Mouse (Mus musculus): ENCODE data around the gene Mest. TPM values are rescaled to one million over a fixed set of nuclear protein-coding genes. Genes with fewer than 3 reads are reported as not detected.

Mest gene
- total RNA-seq, 2 experiments from 2014 or later = 54.1 to 68.9 TPM

- no peak for DNase-seq
These were observed 15.2 kb downstream of the Mest start for GRCm38 (mm10) chr6:30738464-30739006.

- peak; percentile 34 to 56 for DNase-seq
These were observed 15.9 kb downstream of the Mest start for GRCm38 (mm10) chr6:30739177-30739747.

- DNase-seq = no peak
These were observed 21.5 kb downstream of the Mest start for GRCm38 (mm10) chr6:30744846-30745245.

DNA sequence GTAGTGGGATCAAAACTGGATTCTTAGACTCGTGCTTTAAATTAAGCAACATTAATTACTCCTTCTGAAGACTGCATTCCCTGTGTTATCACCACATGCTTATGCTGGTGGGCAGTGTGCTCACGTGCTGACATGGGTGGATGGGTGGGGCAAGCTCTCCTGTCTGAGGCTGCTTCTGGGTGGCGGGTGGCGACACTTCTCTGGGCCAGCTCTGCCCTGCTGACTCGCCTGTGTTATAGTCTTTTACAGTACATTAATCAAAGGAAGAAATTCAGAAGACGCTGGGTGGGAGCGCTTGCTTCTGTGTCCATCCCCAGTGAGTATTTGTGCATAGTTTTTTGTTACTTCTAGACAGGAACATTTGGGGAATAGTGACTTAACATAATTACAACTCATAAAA lies 22.2 kb downstream of the Mest start:
- DNase-seq = no peak

- DNase-seq = no peak
These were observed 24.4 kb downstream of the Mest start for GRCm38 (mm10) chr6:30747631-30748357.

- DNase-seq = no peak
These were observed 25.1 kb downstream of the Mest start for GRCm38 (mm10) chr6:30748358-30748910.

DNA sequence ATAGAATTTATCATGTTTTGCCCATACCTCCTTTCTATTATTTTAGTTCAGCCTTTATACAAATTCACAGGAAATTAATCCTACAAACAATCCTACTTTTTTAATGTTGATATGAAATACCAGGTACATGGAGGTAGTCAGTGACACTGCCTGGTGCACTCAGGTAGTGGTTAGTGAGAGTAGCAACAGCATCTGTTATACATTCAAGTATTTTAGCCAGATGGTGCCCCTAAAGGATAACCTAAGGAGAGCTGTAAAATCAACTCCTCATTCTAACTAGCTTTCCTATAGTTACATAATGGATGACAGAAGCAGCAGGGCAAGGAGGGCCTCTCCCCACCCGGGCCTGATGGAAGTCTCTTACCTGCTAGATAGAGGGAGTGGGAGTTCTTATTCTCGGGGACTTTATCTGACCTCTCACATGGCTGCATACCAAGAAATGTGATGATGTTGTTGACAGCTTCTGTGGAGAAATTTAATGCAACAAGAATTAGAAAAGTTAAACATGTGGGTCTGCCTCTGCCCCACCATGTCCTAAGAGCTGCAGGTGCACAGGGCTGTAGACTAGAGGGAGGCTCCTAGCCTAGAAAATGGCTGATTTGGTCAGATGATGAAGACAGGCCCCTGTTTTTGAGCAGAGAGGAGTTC lies 25.8 kb downstream of the Mest start:
- no peak for DNase-seq

DNA sequence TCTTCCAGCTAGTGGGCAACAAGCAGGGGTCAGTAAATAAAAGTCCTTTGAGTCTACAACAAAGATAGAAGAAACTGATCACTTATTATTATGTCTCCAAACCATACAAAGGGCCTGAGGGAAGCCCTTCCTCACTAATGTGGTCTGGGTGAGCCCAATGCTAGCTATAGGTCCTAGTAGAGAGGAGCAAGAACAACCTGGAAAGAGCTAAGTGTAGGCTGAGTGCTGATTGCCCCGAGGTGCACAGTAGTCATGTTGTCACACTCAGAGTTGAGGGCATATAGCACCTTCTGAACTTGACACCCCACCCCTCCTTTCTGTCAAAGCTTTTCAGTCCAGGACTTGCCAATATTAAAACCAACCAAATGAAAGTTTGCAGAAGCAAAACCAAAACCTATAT lies 26.5 kb downstream of the Mest start:
- DNase-seq = no peak

DNA sequence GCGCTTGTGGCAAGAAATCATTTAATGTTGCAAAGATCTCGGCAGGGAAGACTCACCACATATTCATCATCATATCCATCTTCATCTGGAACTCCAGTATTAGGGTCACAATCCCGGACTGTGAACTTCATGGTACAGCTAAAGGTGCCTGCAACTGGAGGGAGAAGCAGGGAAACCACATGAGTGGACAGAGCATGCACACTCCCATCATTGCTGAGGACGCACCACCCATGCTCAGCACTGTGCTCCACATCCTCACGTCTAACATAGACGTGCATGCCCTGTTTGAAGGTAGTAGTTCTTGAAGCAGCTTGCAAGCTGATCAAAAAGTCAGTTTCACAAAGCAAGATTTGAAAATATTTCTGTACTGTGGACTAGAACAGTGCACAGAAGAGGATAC lies 27.1 kb downstream of the Mest start:
- no peak for DNase-seq

DNA sequence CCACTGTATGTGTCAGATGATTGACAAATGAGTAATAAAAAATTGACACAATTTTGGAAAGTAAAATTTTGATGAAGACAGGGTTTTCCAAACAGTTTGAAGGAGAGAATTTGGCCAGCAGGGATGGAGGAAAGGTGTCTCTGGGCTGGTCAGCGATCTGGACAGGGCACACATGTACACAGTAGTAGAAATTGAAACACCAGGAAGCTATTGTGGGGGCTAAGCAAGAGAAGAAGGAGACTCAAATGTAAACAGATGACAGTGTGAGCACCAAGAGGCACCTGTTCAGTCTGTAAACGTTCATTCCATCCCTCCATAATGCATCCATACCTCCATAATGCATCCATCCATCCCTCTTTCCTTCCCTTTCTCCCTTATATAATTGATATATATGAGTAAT lies 27.9 kb downstream of the Mest start:
- no peak for DNase-seq

Small RNA genes within 50 kb of the gene (microRNA-seq; reads per million reads assigned to microRNA genes)
- gene Mir335 = 6,072 reads per million, percentile 92 among the genes with 10 or more reads in this experiment

Other genes starting within 250 kb of the Mest start
- gene Tmem209, start 213.8 kb upstream of the Mest start, total RNA-seq (2021) = 10 to 100 TPM; 23.3 to 27.3 TPM
- under 1 TPM in 1 of 2 experiments, not detected in 1; 0.23 TPM for gene Ssmem1, start 213.7 kb upstream of the Mest start, total RNA-seq (2021)
- gene Cpa2, start 182.0 kb upstream of the Mest start, total RNA-seq (2021) = under 1 TPM; 0.56 to 0.66 TPM
- 1 to 10 TPM; 1.1 to 1.2 TPM for gene Cpa4, start 155.2 kb upstream of the Mest start, total RNA-seq (2021)
- not detected for gene Cpa5, start 112.5 kb upstream of the Mest start, total RNA-seq (2021)
- not detected for gene Cpa1, start 84.3 kb upstream of the Mest start, total RNA-seq (2021)
- 1 to 10 TPM; 6.1 to 9.6 TPM for gene Cep41, start 29.8 kb upstream of the Mest start, total RNA-seq (2021)
- gene Copg2, start 173.2 kb downstream of the Mest start, total RNA-seq (2021) = 10 to 100 TPM; 60.7 to 91.3 TPM
- gene Tsga13, start 192.0 kb downstream of the Mest start, total RNA-seq (2021) = not detected
- not detected for gene Klf14, start 235.5 kb downstream of the Mest start, total RNA-seq (2021)